Mouse (Mus musculus): ENCODE results near the gene Vdac1. TPM values are rescaled to one million over a fixed set of nuclear protein-coding genes. Genes with fewer than 3 reads are reported as not detected.

Vdac1 gene
- polyA plus RNA-seq, 1 experiment from 2014 or later: 337 TPM

DNA sequence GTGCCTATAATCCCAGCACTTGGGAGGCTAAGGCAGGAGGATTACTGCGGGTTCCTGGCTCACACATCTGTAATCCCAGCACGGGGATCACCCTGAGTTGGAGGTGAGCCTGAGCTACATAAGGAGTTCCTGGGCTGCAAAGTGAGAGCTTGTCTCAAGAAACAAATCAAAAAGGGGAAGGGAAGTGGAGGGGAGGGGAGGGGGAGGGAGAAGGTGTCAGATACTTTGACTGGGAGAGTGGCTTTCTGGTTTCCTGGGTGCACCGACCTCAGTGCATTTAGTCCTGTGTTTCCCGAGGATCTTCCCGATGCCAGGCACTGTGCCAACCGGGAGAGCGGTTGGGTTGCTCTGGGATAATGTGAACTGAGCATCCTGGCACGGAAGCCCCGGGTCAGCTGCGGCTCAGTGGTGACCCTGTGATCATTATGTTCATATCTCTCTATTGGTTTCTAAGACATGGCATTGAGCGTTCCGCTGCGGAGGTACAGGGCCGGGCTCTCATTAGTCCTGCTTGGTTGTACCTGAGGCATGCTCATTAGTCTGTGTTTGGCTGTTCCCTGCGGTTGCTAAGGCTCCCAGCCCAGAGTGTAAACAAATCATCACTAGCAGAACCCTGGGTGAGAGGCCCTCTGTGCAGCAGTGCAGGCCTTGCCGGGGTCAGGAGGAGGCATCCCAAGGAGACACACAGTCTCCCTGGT lies 28.1 kb upstream of the Vdac1 start:
- Histone ChIP-seq H3K36me3 (ENCODE audit: control insufficient read depth, insufficient read depth, low read length) (no peaks in the 10 kb centered on the region), H3K4me3 (ENCODE audit: low read length) (no peak overlapping the region), H3K9ac (ENCODE audit: low read depth, low read length) (0 out of 2 replicates have a peak overlapping the region, but pooled peaks have one; percentile 19), H3K27me3 (replicated peaks; ENCODE audit: control insufficient read depth, insufficient read depth, low read length) (no peaks in the 10 kb centered on the region), H3K4me1 (ENCODE audit: control insufficient read depth, insufficient read depth, low read length) (peaks cover 16% of the 10 kb centered on the region), H3K4me2 (ENCODE audit: low read depth, low read length) (no peak overlapping the region), H3K27ac (ENCODE audit: low read length) (no peak overlapping the region), H3K9me3 (ENCODE audit: control insufficient read depth, low read length) (no peaks in the 10 kb centered on the region)
- WGBS: 31% methylated on average over 16 of the region's 16 CpGs
- peak; percentile 47; the same call in 1 of the 2 replicates for ATAC-seq

GRCm38 (mm10) chr11:52333616-52334015 lies 27.0 kb upstream of the Vdac1 start:
- H3K4me3 ChIP-seq (ENCODE audit: low read length): no peak overlapping the region
- H3K27me3 ChIP-seq (replicated peaks; ENCODE audit: control insufficient read depth, insufficient read depth, low read length): no peaks in the 10 kb centered on the region
- no peak overlapping the region for H3K27ac ChIP-seq (ENCODE audit: low read length)
- no peak overlapping the region for H3K9ac ChIP-seq (ENCODE audit: low read depth, low read length)
- peaks cover 16% of the 10 kb centered on the region for H3K4me1 ChIP-seq (ENCODE audit: control insufficient read depth, insufficient read depth, low read length)
- 93% methylated on average over 13 of the region's 13 CpGs for WGBS
- H3K9me3 ChIP-seq (ENCODE audit: control insufficient read depth, low read length): no peaks in the 10 kb centered on the region
- no peak overlapping the region for H3K4me2 ChIP-seq (ENCODE audit: low read depth, low read length)
- ATAC-seq: no peak
- no peaks in the 10 kb centered on the region for H3K36me3 ChIP-seq (ENCODE audit: control insufficient read depth, insufficient read depth, low read length)

DNA sequence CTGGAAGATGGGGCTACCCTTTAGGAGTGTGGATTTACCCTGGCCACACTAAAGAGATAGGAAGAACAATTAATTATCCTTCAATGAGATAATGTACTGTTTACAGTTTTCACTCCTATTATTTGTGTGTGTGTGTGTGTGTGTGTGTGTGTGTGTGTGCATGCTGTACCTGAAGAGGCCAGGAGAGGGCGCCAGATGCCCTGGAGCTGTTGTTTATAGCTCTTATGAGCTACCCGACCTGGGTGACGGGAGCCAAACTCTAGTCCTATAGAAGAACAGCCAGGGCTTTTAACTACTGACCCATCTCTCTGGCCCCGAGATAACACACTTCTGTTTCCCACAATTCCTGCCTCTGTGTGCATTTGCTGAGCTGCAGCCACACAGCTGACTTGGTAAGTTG lies 25.4 kb upstream of the Vdac1 start:
- H3K27ac ChIP-seq (ENCODE audit: low read length): peak overlapping the region; percentile 41
- H3K9ac ChIP-seq (ENCODE audit: low read depth, low read length): no peak overlapping the region
- H3K36me3 ChIP-seq (ENCODE audit: control insufficient read depth, insufficient read depth, low read length): no peaks in the 10 kb centered on the region
- 82% methylated on average over 4 of the region's 4 CpGs for WGBS
- H3K27me3 ChIP-seq (replicated peaks; ENCODE audit: control insufficient read depth, insufficient read depth, low read length): no peaks in the 10 kb centered on the region
- H3K4me2 ChIP-seq (ENCODE audit: low read depth, low read length): no peak overlapping the region
- peaks cover 16% of the 10 kb centered on the region for H3K4me1 ChIP-seq (ENCODE audit: control insufficient read depth, insufficient read depth, low read length)
- no peaks in the 10 kb centered on the region for H3K9me3 ChIP-seq (ENCODE audit: control insufficient read depth, low read length)
- H3K4me3 ChIP-seq (ENCODE audit: low read length): no peak overlapping the region
- ATAC-seq: no peak

DNA sequence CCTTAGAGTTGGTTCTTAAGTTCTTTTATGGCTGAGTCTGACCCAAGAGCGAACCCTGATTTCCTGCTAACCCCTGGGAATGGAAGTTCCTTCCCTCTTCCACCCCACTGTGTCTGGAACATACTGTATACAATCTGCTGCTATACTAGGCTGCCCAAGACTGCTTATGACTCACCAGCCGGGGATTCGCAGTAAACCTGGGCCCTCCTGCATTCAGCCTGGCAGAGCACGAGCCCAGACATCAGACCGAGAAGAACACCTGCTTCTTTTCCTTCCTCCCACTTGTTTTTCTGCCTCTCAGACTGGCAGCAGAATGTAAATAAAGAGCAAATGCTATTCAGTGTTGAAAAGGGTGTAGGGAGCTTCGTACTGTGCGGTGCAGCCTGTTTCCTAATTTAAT lies 24.7 kb upstream of the Vdac1 start:
- Histone ChIP-seq H3K4me2 (ENCODE audit: low read depth, low read length) (no peak overlapping the region), H3K9ac (ENCODE audit: low read depth, low read length) (no peak overlapping the region), H3K27me3 (replicated peaks; ENCODE audit: control insufficient read depth, insufficient read depth, low read length) (no peaks in the 10 kb centered on the region), H3K36me3 (ENCODE audit: control insufficient read depth, insufficient read depth, low read length) (no peaks in the 10 kb centered on the region), H3K27ac (ENCODE audit: low read length) (peak overlapping the region; percentile 41), H3K9me3 (ENCODE audit: control insufficient read depth, low read length) (no peaks in the 10 kb centered on the region), H3K4me1 (ENCODE audit: control insufficient read depth, insufficient read depth, low read length) (peaks cover 18% of the 10 kb centered on the region), H3K4me3 (ENCODE audit: low read length) (no peak overlapping the region)
- 41% methylated on average over 7 of the region's 7 CpGs for WGBS
- ATAC-seq: peak; percentile 72; the same call in 1 of the 2 replicates

GRCm38 (mm10) chr11:52337651-52338295 lies 22.9 kb upstream of the Vdac1 start:
- no peak for ATAC-seq
- Histone ChIP-seq H3K9ac (ENCODE audit: low read depth, low read length) (no peak overlapping the region), H3K4me2 (ENCODE audit: low read depth, low read length) (no peak overlapping the region), H3K27ac (ENCODE audit: low read length) (no peak overlapping the region), H3K9me3 (ENCODE audit: control insufficient read depth, low read length) (no peaks in the 10 kb centered on the region), H3K36me3 (ENCODE audit: control insufficient read depth, insufficient read depth, low read length) (no peaks in the 10 kb centered on the region), H3K4me3 (ENCODE audit: low read length) (no peak overlapping the region), H3K27me3 (replicated peaks; ENCODE audit: control insufficient read depth, insufficient read depth, low read length) (no peaks in the 10 kb centered on the region), H3K4me1 (ENCODE audit: control insufficient read depth, insufficient read depth, low read length) (peaks cover 18% of the 10 kb centered on the region)
- 74% methylated on average over 10 of the region's 10 CpGs for WGBS

GRCm38 (mm10) chr11:52338351-52338750 lies 22.3 kb upstream of the Vdac1 start:
- Histone ChIP-seq H3K9ac (ENCODE audit: low read depth, low read length) (no peak overlapping the region), H3K27ac (ENCODE audit: low read length) (no peak overlapping the region), H3K27me3 (replicated peaks; ENCODE audit: control insufficient read depth, insufficient read depth, low read length) (no peaks in the 10 kb centered on the region), H3K9me3 (ENCODE audit: control insufficient read depth, low read length) (no peaks in the 10 kb centered on the region), H3K4me1 (ENCODE audit: control insufficient read depth, insufficient read depth, low read length) (peaks cover 13% of the 10 kb centered on the region), H3K4me3 (ENCODE audit: low read length) (no peak overlapping the region), H3K4me2 (ENCODE audit: low read depth, low read length) (no peak overlapping the region), H3K36me3 (ENCODE audit: control insufficient read depth, insufficient read depth, low read length) (no peaks in the 10 kb centered on the region)
- WGBS: 51% methylated on average over 3 of the region's 3 CpGs
- no peak for ATAC-seq

DNA sequence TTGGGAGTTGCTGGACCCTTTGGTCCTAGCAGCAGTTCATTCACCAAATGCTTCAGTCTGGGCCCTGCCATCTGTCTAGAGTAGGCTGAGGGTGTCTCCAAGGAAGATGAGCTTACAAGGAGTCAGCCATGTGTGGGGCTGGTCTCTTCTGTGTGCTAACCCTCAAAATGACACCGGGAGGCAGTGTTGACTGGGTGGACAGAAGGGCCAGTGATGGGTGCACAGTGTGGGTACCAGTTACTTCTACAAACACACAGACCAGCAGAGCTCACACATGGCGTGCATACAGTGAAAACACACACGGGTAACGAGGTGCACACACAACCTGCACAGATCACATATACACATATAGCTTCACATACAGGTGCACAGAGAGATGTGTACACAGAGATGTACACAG lies 21.6 kb upstream of the Vdac1 start:
- 91% methylated on average over 4 of the region's 4 CpGs for WGBS
- no peaks in the 10 kb centered on the region for H3K9me3 ChIP-seq (ENCODE audit: control insufficient read depth, low read length)
- no peak for ATAC-seq

GRCm38 (mm10) chr11:52339512-52339911 lies 21.1 kb upstream of the Vdac1 start:
- H3K4me1 ChIP-seq (ENCODE audit: control insufficient read depth, insufficient read depth, low read length): peaks cover 13% of the 10 kb centered on the region
- H3K9ac ChIP-seq (ENCODE audit: low read depth, low read length): no peak overlapping the region
- H3K27ac ChIP-seq (ENCODE audit: low read length): no peak overlapping the region
- H3K9me3 ChIP-seq (ENCODE audit: control insufficient read depth, low read length): no peaks in the 10 kb centered on the region
- WGBS: 91% methylated on average over 12 of the region's 12 CpGs
- H3K4me3 ChIP-seq (ENCODE audit: low read length): no peak overlapping the region
- no peaks in the 10 kb centered on the region for H3K36me3 ChIP-seq (ENCODE audit: control insufficient read depth, insufficient read depth, low read length)
- no peak for ATAC-seq
- H3K27me3 ChIP-seq (replicated peaks; ENCODE audit: control insufficient read depth, insufficient read depth, low read length): no peaks in the 10 kb centered on the region
- H3K4me2 ChIP-seq (ENCODE audit: low read depth, low read length): no peak overlapping the region

More for the DNA sequence above, 21.6 kb upstream of the Vdac1 start:
- Histone ChIP-seq H3K36me3 (ENCODE audit: control insufficient read depth, insufficient read depth, low read length) (no peaks in the 10 kb centered on the region), H3K4me3 (ENCODE audit: low read length) (no peak overlapping the region), H3K27me3 (replicated peaks; ENCODE audit: control insufficient read depth, insufficient read depth, low read length) (no peaks in the 10 kb centered on the region), H3K9ac (ENCODE audit: low read depth, low read length) (no peak overlapping the region), H3K4me2 (ENCODE audit: low read depth, low read length) (no peak overlapping the region), H3K27ac (ENCODE audit: low read length) (no peak overlapping the region), H3K4me1 (ENCODE audit: control insufficient read depth, insufficient read depth, low read length) (peaks cover 13% of the 10 kb centered on the region)

DNA sequence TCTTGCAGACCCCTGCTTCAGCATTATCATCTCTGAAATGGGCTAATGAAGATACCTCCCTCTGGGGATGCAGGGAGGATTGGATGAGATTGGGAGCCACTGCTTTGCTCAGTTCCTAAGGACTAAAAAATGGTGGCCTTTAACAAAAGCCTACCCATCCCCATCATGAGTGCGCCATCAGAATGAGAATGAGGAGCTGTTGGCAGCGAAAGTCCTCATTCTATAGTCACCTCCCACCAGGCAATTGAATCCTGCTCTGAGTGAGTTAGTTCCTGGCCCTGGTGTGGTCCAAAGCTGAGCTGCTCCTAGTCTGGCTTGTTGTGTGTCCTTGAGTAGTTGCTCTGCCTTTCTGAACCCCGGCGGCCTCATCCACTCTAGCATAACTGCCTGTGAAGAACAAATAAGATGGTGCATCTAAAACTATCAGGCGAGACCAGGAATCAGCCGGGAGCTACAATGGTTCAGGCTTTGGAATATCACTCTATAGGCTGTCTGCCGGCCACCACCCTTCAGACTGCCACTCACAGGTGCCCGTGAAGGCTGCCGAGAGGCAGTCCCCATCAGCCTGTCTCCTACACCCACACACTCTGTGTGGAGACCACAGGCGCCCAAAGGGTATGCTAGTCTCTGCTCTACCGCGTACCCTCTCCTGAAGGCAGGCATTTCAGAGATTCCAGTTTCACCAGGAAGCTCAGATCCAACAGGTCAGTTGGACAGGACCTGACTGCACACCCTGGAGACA lies 20.4 kb upstream of the Vdac1 start:
- H3K4me2 ChIP-seq (ENCODE audit: low read depth, low read length): no peak overlapping the region
- no peak overlapping the region for H3K9ac ChIP-seq (ENCODE audit: low read depth, low read length)
- no peak overlapping the region for H3K27ac ChIP-seq (ENCODE audit: low read length)
- peaks cover 13% of the 10 kb centered on the region for H3K4me1 ChIP-seq (ENCODE audit: control insufficient read depth, insufficient read depth, low read length)
- H3K27me3 ChIP-seq (replicated peaks; ENCODE audit: control insufficient read depth, insufficient read depth, low read length): no peaks in the 10 kb centered on the region
- no peaks in the 10 kb centered on the region for H3K9me3 ChIP-seq (ENCODE audit: control insufficient read depth, low read length)
- H3K36me3 ChIP-seq (ENCODE audit: control insufficient read depth, insufficient read depth, low read length): no peaks in the 10 kb centered on the region
- ATAC-seq: no peak
- H3K4me3 ChIP-seq (ENCODE audit: low read length): no peak overlapping the region
- WGBS: 90% methylated on average over 12 of the region's 12 CpGs

Data from intestine, embryonic 16.5 days (tissue).